Comparison of ENCODE assay signal across 7 mouse cellular contexts in the genomic region with DNA sequence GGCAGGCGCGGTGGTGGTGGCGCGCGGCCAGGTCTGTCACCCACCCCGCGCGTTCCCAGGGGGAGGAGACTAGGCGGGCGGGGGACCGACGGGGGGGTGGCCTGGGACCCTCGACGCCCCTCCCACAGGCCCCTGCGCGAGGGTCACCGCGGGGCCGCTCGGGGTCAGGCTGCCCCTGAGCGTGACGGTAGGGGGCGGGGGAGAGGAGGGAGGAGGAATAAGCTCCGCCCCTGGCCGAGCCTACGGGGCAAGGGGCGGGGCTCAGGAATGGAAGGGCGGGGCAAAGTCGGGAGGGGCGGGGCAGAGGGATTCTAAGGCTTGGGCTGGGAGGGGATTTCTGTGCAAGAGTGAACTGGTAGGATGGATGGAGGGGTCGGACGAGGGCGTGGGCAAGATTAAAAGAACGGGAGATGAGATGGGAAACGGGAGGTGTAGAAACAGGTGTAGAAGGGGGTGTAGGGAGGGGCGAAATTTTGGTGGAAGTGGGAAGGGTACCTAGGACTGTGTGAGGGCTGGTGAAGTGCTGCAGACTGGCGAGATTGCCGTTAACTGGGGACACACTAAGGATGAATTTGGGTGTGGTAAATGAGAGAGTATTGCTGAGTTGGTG. TPM values are rescaled to one million over a fixed set of nuclear protein-coding genes. Genes with fewer than 3 reads are reported as not detected.
DNase-seq lines count a peak whose midpoint lies in the region; ATAC-seq and TF ChIP-seq lines count a peak whose summit lies in the region.

No protein-coding gene starts in this region.

- peak overlapping the region; percentile 84 for H3K9ac ChIP-seq in hindbrain, embryonic 11.5 days (ENCODE audit: low read depth, low read length)
- H3K9ac ChIP-seq in liver, adult 2 months (ENCODE audit: low read depth, low read length), result peak overlapping the region; percentile 94
- H3K9ac ChIP-seq in midbrain, postnatal 0 days (replicated peaks; ENCODE audit: low read length, poor library complexity, severe bottlenecking), result peak overlapping the region; percentile 78

- H3K9me3 ChIP-seq in erythroblast, embryonic 14.5 days (ENCODE audit: control insufficient read depth, low read length), result no peaks in the 10 kb centered on the region
- no peaks in the 10 kb centered on the region for H3K9me3 ChIP-seq in hindbrain, embryonic 11.5 days (ENCODE audit: control insufficient read depth, low read length)
- H3K9me3 ChIP-seq in midbrain, postnatal 0 days (ENCODE audit: low read length), result no peaks in the 10 kb centered on the region

- peaks cover 35% of the 10 kb centered on the region for H3K27me3 ChIP-seq in erythroblast, embryonic 14.5 days (ENCODE audit: control insufficient read depth)
- H3K27me3 ChIP-seq in hindbrain, embryonic 11.5 days (ENCODE audit: control insufficient read depth, insufficient read depth, low read length), result no peaks in the 10 kb centered on the region
- H3K27me3 ChIP-seq in liver, adult 2 months (ENCODE audit: control insufficient read depth, insufficient read depth, low read length), result no peaks in the 10 kb centered on the region
- H3K27me3 ChIP-seq in midbrain, postnatal 0 days (ENCODE audit: insufficient read depth, low read length), result no peaks in the 10 kb centered on the region
- no peaks in the 10 kb centered on the region for H3K27me3 ChIP-seq in testis, adult 2 months (ENCODE audit: control insufficient read depth, insufficient read depth, low read length)

- H3K27ac ChIP-seq in hindbrain, embryonic 11.5 days (ENCODE audit: low read depth, low read length), result peak overlapping the region; percentile 97
- peak overlapping the region; percentile 94 for H3K27ac ChIP-seq in liver, adult 2 months (replicated peaks; ENCODE audit: insufficient read depth, low read depth, low read length)
- H3K27ac ChIP-seq in midbrain, postnatal 0 days (ENCODE audit: low read depth, low read length), result peak overlapping the region; percentile 96
- H3K27ac ChIP-seq in testis, adult 2 months (ENCODE audit: control insufficient read depth, insufficient read depth, low read depth, low read length), result peak overlapping the region; percentile 92

- no peak for TF ChIP-seq POLR2A in liver, adult 2 months (IDR thresholded peaks at IDR 0.05; ENCODE audit: extremely low read depth, insufficient read depth, low read length)
- TF ChIP-seq POLR2A in testis, adult 2 months (IDR thresholded peaks at IDR 0.05; ENCODE audit: control insufficient read depth, low read depth, low read length), result no peak

- H3K36me3 ChIP-seq in erythroblast, embryonic 14.5 days (ENCODE audit: control insufficient read depth), result no peaks in the 10 kb centered on the region; the same call in 1 of the 2 replicates
- no peaks in the 10 kb centered on the region for H3K36me3 ChIP-seq in hindbrain, embryonic 11.5 days (ENCODE audit: control insufficient read depth, insufficient read depth, low read length)
- no peaks in the 10 kb centered on the region for H3K36me3 ChIP-seq in liver, adult 2 months (ENCODE audit: control insufficient read depth, insufficient read depth, low read length)
- H3K36me3 ChIP-seq in midbrain, postnatal 0 days (ENCODE audit: insufficient read depth, low read length), result no peaks in the 10 kb centered on the region
- H3K36me3 ChIP-seq in testis, adult 2 months (ENCODE audit: control insufficient read depth, insufficient read depth, low read length), result no peaks in the 10 kb centered on the region

- DNase-seq in MN1 (ENCODE audit: low spot score), result peak; percentile 85
- peak; percentile 78 to 84 for DNase-seq in adrenal gland, postnatal 4 days (ENCODE audit: low spot score in 2 of 2)
- DNase-seq in hindbrain, embryonic 11.5 days (ENCODE audit: low spot score), result peak; percentile 93
- DNase-seq in liver, adult 2 months (ENCODE audit: extremely low read depth, low read depth, low spot score), result peak; percentile 59
- DNase-seq in midbrain, postnatal 0 days (ENCODE audit: low spot score), result peak; percentile 85

- H3K4me3 ChIP-seq in erythroblast, embryonic 14.5 days (replicated peaks), result peak overlapping the region; percentile 93
- peak overlapping the region; percentile 87 for H3K4me3 ChIP-seq in hindbrain, embryonic 11.5 days (ENCODE audit: low read depth, low read length)
- peak overlapping the region; percentile 71 for H3K4me3 ChIP-seq in liver, adult 2 months (ENCODE audit: insufficient read depth, low read depth, low read length)
- peak overlapping the region; percentile 75 for H3K4me3 ChIP-seq in midbrain, postnatal 0 days (ENCODE audit: low read depth, low read length)
- peak overlapping the region; percentile 88 for H3K4me3 ChIP-seq in testis, adult 2 months (ENCODE audit: control insufficient read depth, low read depth, low read length)

- H3K4me2 ChIP-seq in hindbrain, embryonic 11.5 days (replicated peaks; ENCODE audit: low read depth, low read length), result peak overlapping the region; percentile 39
- H3K4me2 ChIP-seq in midbrain, postnatal 0 days (ENCODE audit: low read depth, low read length, poor library complexity, severe bottlenecking), result peak overlapping the region; percentile 53

- H3K79me2 ChIP-seq in liver, adult 2 months (ENCODE audit: control insufficient read depth, insufficient read depth, low read length), result peaks cover 22% of the 10 kb centered on the region

- no peak for TF ChIP-seq CTCF in liver, adult 2 months (IDR thresholded peaks at IDR 0.05; ENCODE audit: low read depth, low read length)
- TF ChIP-seq CTCF in midbrain, postnatal 0 days (IDR thresholded peaks at IDR 0.05), result no peak
- TF ChIP-seq CTCF in testis, adult 2 months (IDR thresholded peaks at IDR 0.05; ENCODE audit: control insufficient read depth, insufficient read depth, insufficient replicate concordance, low read depth, low read length), result no peak

- H3K4me1 ChIP-seq in erythroblast, embryonic 14.5 days (ENCODE audit: control insufficient read depth), result peaks cover 45% of the 10 kb centered on the region
- no peaks in the 10 kb centered on the region for H3K4me1 ChIP-seq in hindbrain, embryonic 11.5 days (replicated peaks; ENCODE audit: control insufficient read depth, insufficient read depth, low read length)
- H3K4me1 ChIP-seq in liver, adult 2 months (ENCODE audit: control insufficient read depth, insufficient read depth, low read length), result peaks cover 9% of the 10 kb centered on the region
- peaks cover 6% of the 10 kb centered on the region; the same call in 1 of the 2 replicates for H3K4me1 ChIP-seq in midbrain, postnatal 0 days (ENCODE audit: insufficient read depth, low read length)
- H3K4me1 ChIP-seq in testis, adult 2 months (ENCODE audit: control insufficient read depth, insufficient read depth, low read length), result peaks cover 15% of the 10 kb centered on the region

- WGBS in hindbrain, embryonic 11.5 days, result 2% methylated on average over 32 of the region's 38 CpGs
- under 1% methylated on average over 35 of the region's 38 CpGs for WGBS in liver, adult 2 months
- WGBS in midbrain, postnatal 0 days, result under 1% methylated on average over 31 of the region's 38 CpGs

- peak; percentile 46; the same call in 1 of the 2 replicates for ATAC-seq in hindbrain, embryonic 11.5 days (ENCODE audit: low FRiP score)
- peak; percentile 17 for ATAC-seq in midbrain, postnatal 0 days (ENCODE audit: low FRiP score)

RNA-seq across cellular contexts. Expression of gene Kat6b, which starts 19.9 kb away (rescaled TPM):
- total RNA-seq in adrenal gland, postnatal 4 days (2021), result 10 to 100 TPM; 61.2 to 69.5 TPM
- polyA plus RNA-seq in erythroblast, embryonic 14.5 days (2012), result 0.08 and 0.10 TPM in 2 replicates
- 16.5 and 24.0 TPM in 2 replicates for polyA plus RNA-seq in hindbrain, embryonic 11.5 days (2014; fragmentation: Nextera tagmentation; extraction: Ambion mirVana)
- total RNA-seq in liver, adult 2 months (2014; rRNA removed), result 5.3 and 6.2 TPM in 2 replicates
- 2.8 and 3.2 TPM in 2 replicates for polyA plus RNA-seq in liver, adult 2 months (2012; rRNA removed)
- 23.1 and 34.0 TPM in 2 replicates for total RNA-seq in midbrain, postnatal 0 days (2014; rRNA removed)
- polyA plus RNA-seq in midbrain, postnatal 0 days (2015; fragmentation: Nextera tagmentation; extraction: Ambion mirVana), result 13.9 and 15.2 TPM in 2 replicates
- 6.6 and 7.6 TPM in 2 replicates for polyA plus RNA-seq in testis, adult 2 months (2012; rRNA removed)

Comparison
In these comparisons a context has a peak if more than half of its experiments do, and no peak if none do; other contexts are left out.
1. Peak in every context shown above with its lines: DNase-seq, ATAC-seq, H3K4me3 ChIP-seq and H3K27ac ChIP-seq.